Mouse (Mus musculus) cerebellum, adult 9-11 months (tissue): ENCODE measurements around the gene Arhgap31.

Source experiments
- DNase-seq: peaks from one replicate; pipeline ENCODE4 v3.0.0; 2022

The Arhgap31 gene

GRCm38 (mm10) chr16:38592026-38592678 is 120.9 kb downstream of the Arhgap31 start:
- no peak for DNase-seq

GRCm38 (mm10) chr16:38591506-38591905 is 121.6 kb downstream of the Arhgap31 start:
- no peak for DNase-seq

GRCm38 (mm10) chr16:38587572-38587971 is 125.5 kb downstream of the Arhgap31 start:
- DNase-seq = no peak

- DNase-seq = no peak
Measured at GRCm38 (mm10) chr16:38587163-38587562, 125.9 kb downstream of the Arhgap31 start.

GRCm38 (mm10) chr16:38585186-38585585 is 127.9 kb downstream of the Arhgap31 start:
- DNase-seq = no peak

GRCm38 (mm10) chr16:38584761-38585160 is 128.3 kb downstream of the Arhgap31 start:
- no peak for DNase-seq

- no peak for DNase-seq
Measured at GRCm38 (mm10) chr16:38571481-38571880, 141.6 kb downstream of the Arhgap31 start.

- no peak for DNase-seq
Measured at GRCm38 (mm10) chr16:38568192-38568591, 144.9 kb downstream of the Arhgap31 start.

GRCm38 (mm10) chr16:38563516-38563915 is 149.6 kb downstream of the Arhgap31 start:
- DNase-seq = no peak

GRCm38 (mm10) chr16:38562968-38563327 is 150.1 kb downstream of the Arhgap31 start:
- no peak for DNase-seq

- DNase-seq = peak; percentile 95
Measured at GRCm38 (mm10) chr16:38562131-38562967, 150.7 kb downstream of the Arhgap31 start.

- no peak for DNase-seq
Measured at GRCm38 (mm10) chr16:38558221-38558748, 154.8 kb downstream of the Arhgap31 start, which contains the start of gene Tmem39a. Gene Tmem39a (plus strand): TSS chr16:38558698.

- DNase-seq = no peak
Measured at GRCm38 (mm10) chr16:38555988-38556387, 157.1 kb downstream of the Arhgap31 start.

- DNase-seq = peak; percentile 85
Measured at GRCm38 (mm10) chr16:38549479-38550396, 163.3 kb downstream of the Arhgap31 start, which contains the start of gene Poglut1. Gene Poglut1 (minus strand): TSS chr16:38550258.
